Mouse (Mus musculus) forebrain, embryonic 10.5 days (tissue): ENCODE data around the gene Adarb1. TPM values are rescaled to one million over a fixed set of nuclear protein-coding genes. Genes with fewer than 3 reads are reported as not detected.
"Not testable (repeated sequence)": the region's sequence is repeated elsewhere in the genome, so short reads cannot be mapped to it uniquely, and the experiment has no call there.

Experiments used
- DNase-seq: peaks from one replicate; pipeline ENCODE4 v3.0.0-alpha.2; 2017; ENCODE audit warnings: low spot score; ENCODE audit errors: extremely low spot score
- H3K27ac ChIP-seq: fragments of 300-500 bp; sonication (generic); 2 replicates; pipeline ENCODE4 v1.5.1; 2016; ENCODE audit warnings: mild to moderate bottlenecking
- H3K27me3 ChIP-seq: fragments of 300-500 bp; sonication (generic); 2 replicates; pipeline ENCODE4 v1.6.1; 2016; ENCODE audit warnings: mild to moderate bottlenecking; ENCODE audit not compliant: poor library complexity, severe bottlenecking
- H3K36me3 ChIP-seq: fragments of 300-500 bp; sonication (generic); replicated peaks from 2 replicates; pipeline ENCODE4 v1.6.1; 2016; ENCODE audit warnings: mild to moderate bottlenecking, moderate library complexity
- H3K4me1 ChIP-seq: fragments of 300-500 bp; sonication (generic); 2 replicates; pipeline ENCODE4 v1.6.1; 2016
- H3K4me3 ChIP-seq: fragments of 300-500 bp; sonication (generic); 2 replicates; pipeline ENCODE4 v1.5.1; 2016; ENCODE audit warnings: mild to moderate bottlenecking, moderate library complexity
- H3K9me3 ChIP-seq: fragments of 300-500 bp; sonication (generic); 2 replicates; pipeline ENCODE4 v1.6.1; 2016; ENCODE audit warnings: mild to moderate bottlenecking, moderate library complexity
- WGBS: fragments of 180-500 bp; shearing (Covaris S2); methylation state at CpG from one replicate; pipeline ENCODE4 v1.1.7; 2016; 5-methylcytosine and 5-hydroxymethylcytosine counted together
- polyA plus RNA-seq: library from polyadenylated mRNA; unstranded; fragments of >200 nt; fragmentation: Nextera tagmentation; extraction: Ambion mirVana; gene quantifications from 2 replicates; pipeline ENCODE4 v1.2.1, GENCODE M21; 2016

Gene Adarb1
- polyA plus RNA-seq, 1 experiment from 2014 or later, result 6.3 TPM

- no peaks in the 10 kb centered on the region for H3K9me3 ChIP-seq
- H3K4me1 ChIP-seq, result no peaks in the 10 kb centered on the region
- WGBS, result 86% methylated on average over 17 of the region's 17 CpGs
- H3K4me3 ChIP-seq, result no peak overlapping the region
- no peak overlapping the region for H3K27ac ChIP-seq
- no peak for DNase-seq
- no peaks in the 10 kb centered on the region for H3K27me3 ChIP-seq
- peaks cover 12% of the 10 kb centered on the region; the same call in 1 of the 2 replicates for H3K36me3 ChIP-seq
Observed at GRCm38 (mm10) chr10:77290624-77291366, 127.3 kb downstream of the Adarb1 start.

GRCm38 (mm10) chr10:77289559-77289958 lies 128.5 kb downstream of the Adarb1 start:
- no peak overlapping the region for H3K4me3 ChIP-seq
- WGBS, result 92% methylated on average over 8 of the region's 8 CpGs
- no peaks in the 10 kb centered on the region for H3K27me3 ChIP-seq
- no peak overlapping the region for H3K27ac ChIP-seq
- no peaks in the 10 kb centered on the region for H3K9me3 ChIP-seq
- DNase-seq, result no peak
- H3K36me3 ChIP-seq, result peaks cover 3% of the 10 kb centered on the region; the same call in 1 of the 2 replicates
- H3K4me1 ChIP-seq, result peaks cover 3% of the 10 kb centered on the region

GRCm38 (mm10) chr10:77288639-77289195 lies 129.4 kb downstream of the Adarb1 start:
- Histone ChIP-seq H3K27ac (no peak overlapping the region), H3K4me3 (no peak overlapping the region), H3K9me3 (no peaks in the 10 kb centered on the region), H3K27me3 (no peaks in the 10 kb centered on the region), H3K4me1 (peaks cover 11% of the 10 kb centered on the region), H3K36me3 (no peaks in the 10 kb centered on the region)
- WGBS, result 83% methylated on average over 5 of the region's 5 CpGs
- no peak for DNase-seq

- DNase-seq, result no peak
- H3K27me3 ChIP-seq, result no peaks in the 10 kb centered on the region
- no peak overlapping the region for H3K4me3 ChIP-seq
- WGBS, result 89% methylated on average over 8 of the region's 8 CpGs
- no peaks in the 10 kb centered on the region for H3K36me3 ChIP-seq
- H3K27ac ChIP-seq, result no peak overlapping the region
- H3K9me3 ChIP-seq, result no peaks in the 10 kb centered on the region
- peaks cover 15% of the 10 kb centered on the region for H3K4me1 ChIP-seq
Observed at GRCm38 (mm10) chr10:77287626-77288025, 130.4 kb downstream of the Adarb1 start.

- peaks cover 15% of the 10 kb centered on the region for H3K4me1 ChIP-seq
- no peak overlapping the region for H3K4me3 ChIP-seq
- no peak overlapping the region for H3K27ac ChIP-seq
- no peak for DNase-seq
- H3K36me3 ChIP-seq, result no peaks in the 10 kb centered on the region
- H3K27me3 ChIP-seq, result no peaks in the 10 kb centered on the region
- no peaks in the 10 kb centered on the region for H3K9me3 ChIP-seq
- 80% methylated on average over 6 of the region's 6 CpGs for WGBS
Observed at GRCm38 (mm10) chr10:77284832-77285231, 133.2 kb downstream of the Adarb1 start.

- H3K36me3 ChIP-seq, result no peaks in the 10 kb centered on the region
- H3K4me3 ChIP-seq, result no peak overlapping the region
- no peaks in the 10 kb centered on the region for H3K9me3 ChIP-seq
- peaks cover 15% of the 10 kb centered on the region for H3K4me1 ChIP-seq
- H3K27ac ChIP-seq, result no peak overlapping the region
- 19% methylated on average over 6 of the region's 6 CpGs for WGBS
- DNase-seq, result peak; percentile 69
- no peaks in the 10 kb centered on the region for H3K27me3 ChIP-seq
Observed at GRCm38 (mm10) chr10:77282822-77283221, 135.2 kb downstream of the Adarb1 start.

GRCm38 (mm10) chr10:77282085-77282484 lies 136.0 kb downstream of the Adarb1 start:
- H3K27me3 ChIP-seq, H3K9me3 ChIP-seq, DNase-seq, H3K27ac ChIP-seq, H3K4me3 ChIP-seq, H3K36me3 ChIP-seq: not testable (repeated sequence)
- peaks cover 15% of the 10 kb centered on the region for H3K4me1 ChIP-seq
- 74% methylated on average over 1 of the region's 1 CpGs for WGBS

- H3K27me3 ChIP-seq, result no peaks in the 10 kb centered on the region
- no peak overlapping the region for H3K27ac ChIP-seq
- peaks cover 18% of the 10 kb centered on the region for H3K36me3 ChIP-seq
- H3K4me3 ChIP-seq, result no peak overlapping the region
- DNase-seq, result no peak
- peaks cover 12% of the 10 kb centered on the region for H3K4me1 ChIP-seq
- no peaks in the 10 kb centered on the region for H3K9me3 ChIP-seq
Observed at GRCm38 (mm10) chr10:77273798-77274197, 144.3 kb downstream of the Adarb1 start.

GRCm38 (mm10) chr10:77272980-77273730 lies 144.9 kb downstream of the Adarb1 start:
- Histone ChIP-seq H3K27ac (peak overlapping the region; percentile 48; the same call in 1 of the 2 replicates), H3K36me3 (peaks cover 25% of the 10 kb centered on the region), H3K9me3 (no peaks in the 10 kb centered on the region), H3K27me3 (no peaks in the 10 kb centered on the region), H3K4me3 (no peak overlapping the region), H3K4me1 (peaks cover 12% of the 10 kb centered on the region)
- no peak for DNase-seq
- 70% methylated on average over 11 of the region's 11 CpGs for WGBS

- 91% methylated on average over 7 of the region's 7 CpGs for WGBS
- H3K36me3 ChIP-seq, result peaks cover 65% of the 10 kb centered on the region
- no peaks in the 10 kb centered on the region for H3K27me3 ChIP-seq
- no peaks in the 10 kb centered on the region for H3K9me3 ChIP-seq
- H3K4me1 ChIP-seq, result peaks cover 12% of the 10 kb centered on the region
- H3K4me3 ChIP-seq, result no peak overlapping the region
- DNase-seq, result no peak
- no peak overlapping the region for H3K27ac ChIP-seq
Observed at GRCm38 (mm10) chr10:77269129-77269528, 148.9 kb downstream of the Adarb1 start.

GRCm38 (mm10) chr10:77267027-77267426 lies 151.0 kb downstream of the Adarb1 start:
- no peak for DNase-seq
- H3K4me3 ChIP-seq, result no peak overlapping the region
- no peak overlapping the region for H3K27ac ChIP-seq
- 92% methylated on average over 14 of the region's 14 CpGs for WGBS
- no peaks in the 10 kb centered on the region for H3K4me1 ChIP-seq
- no peaks in the 10 kb centered on the region for H3K9me3 ChIP-seq
- H3K36me3 ChIP-seq, result peaks cover 86% of the 10 kb centered on the region
- H3K27me3 ChIP-seq, result no peaks in the 10 kb centered on the region

- Histone ChIP-seq H3K4me3 (no peak overlapping the region), H3K4me1 (no peaks in the 10 kb centered on the region), H3K27ac (no peak overlapping the region), H3K9me3 (no peaks in the 10 kb centered on the region), H3K36me3 (peaks cover 94% of the 10 kb centered on the region), H3K27me3 (no peaks in the 10 kb centered on the region)
- 73% methylated on average over 8 of the region's 8 CpGs for WGBS
- no peak for DNase-seq
Observed at GRCm38 (mm10) chr10:77266281-77266680, 151.8 kb downstream of the Adarb1 start.
